Comparison of ENCODE assay signal across 9 mouse cellular contexts in genomic region chr19:7090369-7091064, GRCm38 (mm10). TPM values are rescaled to one million over a fixed set of nuclear protein-coding genes. Genes with fewer than 3 reads are reported as not detected.
A peak's percentile ranks its signal among the peaks of the same experiment; 100 is the strongest.
DNase-seq lines count a peak whose midpoint lies in the region; ATAC-seq and TF ChIP-seq lines count a peak whose summit lies in the region.
"Had no signal": no experiment of that assay in that cellular context is flagged by ENCODE, and none has a peak within 500 bp of the region (broad histone marks: within the 10 kb centered on the region; RNA-seq: fewer than 3 reads in every experiment).

No protein-coding gene starts in this region.

- no peak for DNase-seq in kidney, postnatal 0 days (ENCODE audit: low spot score)
- DNase-seq in kidney, adult 11 months, result no peak
- peak; percentile 54 to 63 for DNase-seq in cerebellum, postnatal 36 days
- DNase-seq in lung, postnatal 4 days, result no peak
- DNase-seq in layer of hippocampus, postnatal 36 days, result no peak
- no peak for DNase-seq in urinary bladder, postnatal 36 days (ENCODE audit: low spot score in 2 of 2)
- DNase-seq: thymus, postnatal 4 days had no signal

- ATAC-seq in kidney, postnatal 0 days (replicated peaks; ENCODE audit: low FRiP score, low read depth), result no peak
- peak; percentile 60 for ATAC-seq in forebrain, embryonic 13.5 days
- no peak for ATAC-seq in midbrain, embryonic 12.5 days (ENCODE audit: low FRiP score, low read depth)

- H3K4me1 ChIP-seq in kidney, postnatal 0 days (replicated peaks; ENCODE audit: insufficient read depth, low read length), result 0 out of 2 replicates have a peak, but pooled peaks cover 14% of the 10 kb centered on the region
- H3K4me1 ChIP-seq in forebrain, embryonic 13.5 days, result peaks cover 67% of the 10 kb centered on the region
- peaks cover 68% of the 10 kb centered on the region for H3K4me1 ChIP-seq in midbrain, embryonic 12.5 days

- no peak overlapping the region for H3K4me2 ChIP-seq in kidney, postnatal 0 days (ENCODE audit: low read length)
- peak overlapping the region; percentile 6; the same call in 1 of the 2 replicates for H3K4me2 ChIP-seq in forebrain, embryonic 13.5 days
- H3K4me2 ChIP-seq in midbrain, embryonic 12.5 days (replicated peaks), result no peak overlapping the region

- 0 out of 2 replicates have a peak overlapping the region, but pooled peaks have one; percentile 2 for H3K27ac ChIP-seq in kidney, postnatal 0 days
- H3K27ac ChIP-seq in forebrain, embryonic 13.5 days, result peak overlapping the region; percentile 93
- peak overlapping the region; percentile 71 for H3K27ac ChIP-seq in midbrain, embryonic 12.5 days (replicated peaks)

- H3K9me3 ChIP-seq in kidney, postnatal 0 days (replicated peaks; ENCODE audit: low read length), result no peaks in the 10 kb centered on the region
- no peaks in the 10 kb centered on the region for H3K9me3 ChIP-seq in forebrain, embryonic 13.5 days (replicated peaks)
- no peaks in the 10 kb centered on the region for H3K9me3 ChIP-seq in midbrain, embryonic 12.5 days

- no peaks in the 10 kb centered on the region for H3K36me3 ChIP-seq in kidney, postnatal 0 days (ENCODE audit: insufficient read depth, low read length)
- peaks cover 7% of the 10 kb centered on the region; the same call in 1 of the 2 replicates for H3K36me3 ChIP-seq in forebrain, embryonic 13.5 days (ENCODE audit: poor library complexity, severe bottlenecking)
- no peaks in the 10 kb centered on the region for H3K36me3 ChIP-seq in midbrain, embryonic 12.5 days

- no peak for TF ChIP-seq CTCF in kidney, postnatal 0 days (IDR thresholded peaks at IDR 0.05; ENCODE audit: low read depth)

- no peak overlapping the region for H3K4me3 ChIP-seq in kidney, postnatal 0 days (replicated peaks; ENCODE audit: low read depth, low read length)
- no peak overlapping the region for H3K4me3 ChIP-seq in forebrain, embryonic 13.5 days
- no peak overlapping the region for H3K4me3 ChIP-seq in midbrain, embryonic 12.5 days

- no peak overlapping the region for H3K9ac ChIP-seq in kidney, postnatal 0 days (ENCODE audit: low read depth, low read length)
- H3K9ac ChIP-seq in forebrain, embryonic 13.5 days, result peak overlapping the region; percentile 14; the same call in 1 of the 2 replicates
- H3K9ac ChIP-seq in midbrain, embryonic 12.5 days (replicated peaks), result no peak overlapping the region

- H3K27me3 ChIP-seq in kidney, postnatal 0 days (ENCODE audit: insufficient read depth, low read length), result no peaks in the 10 kb centered on the region
- H3K27me3 ChIP-seq in forebrain, embryonic 13.5 days, result 0 out of 2 replicates have a peak, but pooled peaks cover 3% of the 10 kb centered on the region
- peaks cover 77% of the 10 kb centered on the region for H3K27me3 ChIP-seq in midbrain, embryonic 12.5 days

- WGBS in kidney, postnatal 0 days, result 42% methylated on average over 10 of the region's 10 CpGs
- 7% methylated on average over 10 of the region's 10 CpGs for WGBS in forebrain, embryonic 13.5 days
- WGBS in midbrain, embryonic 12.5 days, result 11% methylated on average over 10 of the region's 10 CpGs

RNA-seq across cellular contexts. Expression of gene Flrt1, which starts 15.0 kb away (rescaled TPM):
- 4.8 and 5.1 TPM in 2 replicates for polyA plus RNA-seq in kidney, postnatal 0 days (2015; fragmentation: Nextera tagmentation; extraction: Ambion mirVana)
- polyA plus RNA-seq in forebrain, embryonic 13.5 days (2015; fragmentation: Nextera tagmentation; extraction: Ambion mirVana), result 10.4 and 11.3 TPM in 2 replicates
- polyA plus RNA-seq in midbrain, embryonic 12.5 days (2016; fragmentation: Nextera tagmentation; extraction: Ambion mirVana), result 8.0 and 8.2 TPM in 2 replicates
- 10 to 100 TPM; 18.4 to 18.6 TPM for total RNA-seq in layer of hippocampus, postnatal 36 days (2021)

RNA-seq across cellular contexts. Expression of gene Macrod1, which starts 33.9 kb away (rescaled TPM):
- 28.0 and 35.5 TPM in 2 replicates for polyA plus RNA-seq in kidney, postnatal 0 days (2015; fragmentation: Nextera tagmentation; extraction: Ambion mirVana)
- 3.3 and 4.4 TPM in 2 replicates for polyA plus RNA-seq in forebrain, embryonic 13.5 days (2015; fragmentation: Nextera tagmentation; extraction: Ambion mirVana)
- polyA plus RNA-seq in midbrain, embryonic 12.5 days (2016; fragmentation: Nextera tagmentation; extraction: Ambion mirVana), result 3.0 and 3.3 TPM in 2 replicates
- total RNA-seq in layer of hippocampus, postnatal 36 days (2021), result 10 to 100 TPM; 20.4 to 22.2 TPM

RNA-seq across cellular contexts. Expression of gene Stip1, which starts 50.8 kb away (rescaled TPM):
- 131 and 149 TPM in 2 replicates for polyA plus RNA-seq in kidney, postnatal 0 days (2015; fragmentation: Nextera tagmentation; extraction: Ambion mirVana)
- 289 and 311 TPM in 2 replicates for polyA plus RNA-seq in forebrain, embryonic 13.5 days (2015; fragmentation: Nextera tagmentation; extraction: Ambion mirVana)
- 315 and 316 TPM in 2 replicates for polyA plus RNA-seq in midbrain, embryonic 12.5 days (2016; fragmentation: Nextera tagmentation; extraction: Ambion mirVana)
- total RNA-seq in layer of hippocampus, postnatal 36 days (2021), result 100 to 1,000 TPM; 216 to 229 TPM

Comparison
In these comparisons a context has a peak if more than half of its experiments do, and no peak if none do; other contexts are left out.
1. DNase-seq: peak in cerebellum, postnatal 36 days (2 of 2); none in kidney, postnatal 0 days (single experiment), kidney, adult 11 months (single experiment), lung, postnatal 4 days (0 of 2), layer of hippocampus, postnatal 36 days (0 of 2) and urinary bladder, postnatal 36 days (0 of 2).
2. H3K27ac ChIP-seq: peak in every context shown above with its lines; median percentile 93 in forebrain, embryonic 13.5 days; 71 in midbrain, embryonic 12.5 days; 2 in kidney, postnatal 0 days.